Mouse (Mus musculus): ENCODE measurements at regions not wholly inside any gene's neighbourhood (a gene's known extent, or its start where the extent isn't known, plus 50 kb on each side); places are given as distances from the start of the nearest gene placed in this dataset.

GRCm38 (mm10) chr8:30962207-30962606 is 2466.3 kb upstream of the 5930422O12Rik start:
- no peak for ATAC-seq (ENCODE audit: extremely low read depth, insufficient number of reproducible peaks, low FRiP score, poor library complexity, severe bottlenecking)
- Histone ChIP-seq H3K36me3 (replicated peaks) (no peaks in the 10 kb centered on the region), H3K27me3 (ENCODE audit: insufficient read depth, low read length) (no peaks in the 10 kb centered on the region), H3K9me3 (replicated peaks) (peaks cover 2% of the 10 kb centered on the region; the same call in 1 of the 2 replicates), H3K4me3 (ENCODE audit: low read depth, low read length) (no peak overlapping the region), H3K4me1 (ENCODE audit: insufficient read depth, low read depth, low read length) (no peaks in the 10 kb centered on the region)
- no peak for TF ChIP-seq GATA2 (IDR thresholded peaks at IDR 0.05; ENCODE audit: borderline replicate concordance, low read depth, low read length)
- no peak for TF ChIP-seq CTCF (IDR thresholded peaks at IDR 0.05; ENCODE audit: low read depth, low read length)
- no peak for TF ChIP-seq TAL1 (conservative IDR thresholded peaks at IDR 0.05; ENCODE audit: low read depth, low read length)
- TF ChIP-seq POLR2AphosphoS5 (IDR thresholded peaks at IDR 0.05; ENCODE audit: insufficient replicate concordance, low read depth, low read length), result no peak
- no peak for TF ChIP-seq GATA1 (IDR thresholded peaks at IDR 0.05; ENCODE audit: borderline replicate concordance, low read length)
- DNase-seq (ENCODE audit: low spot score), result no peak

- H3K27me3 ChIP-seq (ENCODE audit: insufficient read depth, low read length), result no peaks in the 10 kb centered on the region
- ATAC-seq (ENCODE audit: extremely low read depth, insufficient number of reproducible peaks, low FRiP score, poor library complexity, severe bottlenecking) (no peak), DNase-seq (ENCODE audit: low spot score) (no peak)
- no peaks in the 10 kb centered on the region for H3K36me3 ChIP-seq (replicated peaks)
- no peak overlapping the region for H3K4me3 ChIP-seq (ENCODE audit: low read depth, low read length)
- no peaks in the 10 kb centered on the region for H3K4me1 ChIP-seq (ENCODE audit: insufficient read depth, low read depth, low read length)
- H3K9me3 ChIP-seq (replicated peaks), result peaks cover 4% of the 10 kb centered on the region
- TF ChIP-seq TAL1 (conservative IDR thresholded peaks at IDR 0.05; ENCODE audit: low read depth, low read length) (no peak), POLR2AphosphoS5 (IDR thresholded peaks at IDR 0.05; ENCODE audit: insufficient replicate concordance, low read depth, low read length) (no peak), GATA1 (IDR thresholded peaks at IDR 0.05; ENCODE audit: borderline replicate concordance, low read length) (no peak), CTCF (IDR thresholded peaks at IDR 0.05; ENCODE audit: low read depth, low read length) (no peak), GATA2 (IDR thresholded peaks at IDR 0.05; ENCODE audit: borderline replicate concordance, low read depth, low read length) (no peak)
Observed at GRCm38 (mm10) chr8:30982814-30983213, 2445.7 kb upstream of the 5930422O12Rik start.

- ATAC-seq (ENCODE audit: extremely low read depth, insufficient number of reproducible peaks, low FRiP score, poor library complexity, severe bottlenecking) (no peak), DNase-seq (ENCODE audit: low spot score) (no peak)
- Histone ChIP-seq H3K4me1 (ENCODE audit: insufficient read depth, low read depth, low read length) (no peaks in the 10 kb centered on the region), H3K4me3 (ENCODE audit: low read depth, low read length) (no peak overlapping the region), H3K36me3 (replicated peaks) (no peaks in the 10 kb centered on the region), H3K27me3 (ENCODE audit: insufficient read depth, low read length) (no peaks in the 10 kb centered on the region), H3K9me3 (replicated peaks) (peaks cover 4% of the 10 kb centered on the region)
- TF ChIP-seq GATA2 (IDR thresholded peaks at IDR 0.05; ENCODE audit: borderline replicate concordance, low read depth, low read length) (no peak), CTCF (IDR thresholded peaks at IDR 0.05; ENCODE audit: low read depth, low read length) (no peak), GATA1 (IDR thresholded peaks at IDR 0.05; ENCODE audit: borderline replicate concordance, low read length) (no peak), POLR2AphosphoS5 (IDR thresholded peaks at IDR 0.05; ENCODE audit: insufficient replicate concordance, low read depth, low read length) (no peak), TAL1 (conservative IDR thresholded peaks at IDR 0.05; ENCODE audit: low read depth, low read length) (no peak)
Observed at GRCm38 (mm10) chr8:30988051-30988450, 2440.5 kb upstream of the 5930422O12Rik start.

GRCm38 (mm10) chr8:30998657-30999056 is 2429.9 kb upstream of the 5930422O12Rik start:
- Histone ChIP-seq H3K36me3 (replicated peaks) (no peaks in the 10 kb centered on the region), H3K27me3 (ENCODE audit: insufficient read depth, low read length) (no peaks in the 10 kb centered on the region), H3K4me1 (ENCODE audit: insufficient read depth, low read depth, low read length) (no peaks in the 10 kb centered on the region), H3K4me3 (ENCODE audit: low read depth, low read length) (no peak overlapping the region), H3K9me3 (replicated peaks) (peaks cover 19% of the 10 kb centered on the region)
- no peak for ATAC-seq (ENCODE audit: extremely low read depth, insufficient number of reproducible peaks, low FRiP score, poor library complexity, severe bottlenecking)
- DNase-seq (ENCODE audit: low spot score), result no peak
- TF ChIP-seq POLR2AphosphoS5 (IDR thresholded peaks at IDR 0.05; ENCODE audit: insufficient replicate concordance, low read depth, low read length) (no peak), GATA2 (IDR thresholded peaks at IDR 0.05; ENCODE audit: borderline replicate concordance, low read depth, low read length) (no peak), CTCF (IDR thresholded peaks at IDR 0.05; ENCODE audit: low read depth, low read length) (no peak), TAL1 (conservative IDR thresholded peaks at IDR 0.05; ENCODE audit: low read depth, low read length) (no peak), GATA1 (IDR thresholded peaks at IDR 0.05; ENCODE audit: borderline replicate concordance, low read length) (no peak)

GRCm38 (mm10) chr8:31000120-31000519 is 2428.4 kb upstream of the 5930422O12Rik start:
- Histone ChIP-seq H3K36me3 (replicated peaks) (no peaks in the 10 kb centered on the region), H3K4me3 (ENCODE audit: low read depth, low read length) (no peak overlapping the region), H3K27me3 (ENCODE audit: insufficient read depth, low read length) (no peaks in the 10 kb centered on the region), H3K4me1 (ENCODE audit: insufficient read depth, low read depth, low read length) (no peaks in the 10 kb centered on the region), H3K9me3 (replicated peaks) (peaks cover 19% of the 10 kb centered on the region)
- no peak for TF ChIP-seq GATA2 (IDR thresholded peaks at IDR 0.05; ENCODE audit: borderline replicate concordance, low read depth, low read length)
- TF ChIP-seq TAL1 (conservative IDR thresholded peaks at IDR 0.05; ENCODE audit: low read depth, low read length), result no peak
- TF ChIP-seq CTCF (IDR thresholded peaks at IDR 0.05; ENCODE audit: low read depth, low read length), result no peak
- no peak for TF ChIP-seq GATA1 (IDR thresholded peaks at IDR 0.05; ENCODE audit: borderline replicate concordance, low read length)
- no peak for TF ChIP-seq POLR2AphosphoS5 (IDR thresholded peaks at IDR 0.05; ENCODE audit: insufficient replicate concordance, low read depth, low read length)
- DNase-seq (ENCODE audit: low spot score), result no peak
- ATAC-seq (ENCODE audit: extremely low read depth, insufficient number of reproducible peaks, low FRiP score, poor library complexity, severe bottlenecking), result no peak

GRCm38 (mm10) chr8:31001980-31002730 is 2426.4 kb upstream of the 5930422O12Rik start:
- TF ChIP-seq GATA1 (IDR thresholded peaks at IDR 0.05; ENCODE audit: borderline replicate concordance, low read length) (no peak), CTCF (IDR thresholded peaks at IDR 0.05; ENCODE audit: low read depth, low read length) (no peak), TAL1 (conservative IDR thresholded peaks at IDR 0.05; ENCODE audit: low read depth, low read length) (no peak), GATA2 (IDR thresholded peaks at IDR 0.05; ENCODE audit: borderline replicate concordance, low read depth, low read length) (no peak), POLR2AphosphoS5 (IDR thresholded peaks at IDR 0.05; ENCODE audit: insufficient replicate concordance, low read depth, low read length) (no peak)
- DNase-seq (ENCODE audit: low spot score) (no peak), ATAC-seq (ENCODE audit: extremely low read depth, insufficient number of reproducible peaks, low FRiP score, poor library complexity, severe bottlenecking) (no peak)
- Histone ChIP-seq H3K9me3 (replicated peaks) (peaks cover 19% of the 10 kb centered on the region), H3K27me3 (ENCODE audit: insufficient read depth, low read length) (no peaks in the 10 kb centered on the region), H3K4me1 (ENCODE audit: insufficient read depth, low read depth, low read length) (no peaks in the 10 kb centered on the region), H3K36me3 (replicated peaks) (no peaks in the 10 kb centered on the region), H3K4me3 (ENCODE audit: low read depth, low read length) (no peak overlapping the region)
